Mouse (Mus musculus): ENCODE results near the gene Zdhhc18. TPM values are rescaled to one million over a fixed set of nuclear protein-coding genes. Genes with fewer than 3 reads are reported as not detected.

Gene Zdhhc18
- polyA plus RNA-seq, 1 experiment from 2014 or later, result 15.6 TPM

GRCm38 (mm10) chr4:133598616-133599015 is 51.3 kb downstream of the Zdhhc18 start:
- H3K4me3 ChIP-seq (ENCODE audit: inconsistent target), result no peak overlapping the region
- H3K79me2 ChIP-seq (ENCODE audit: inconsistent target), result no peaks in the 10 kb centered on the region
- H3K36me3 ChIP-seq (ENCODE audit: inconsistent target), result peaks cover 4% of the 10 kb centered on the region; the same call in 1 of the 2 replicates
- WGBS (ENCODE audit: missing documents), result 48% methylated on average over 4 of the region's 4 CpGs
- no peak overlapping the region for H3K27ac ChIP-seq

- Histone ChIP-seq H3K36me3 (ENCODE audit: inconsistent target) (peaks cover 10% of the 10 kb centered on the region; the same call in 1 of the 2 replicates), H3K79me2 (ENCODE audit: inconsistent target) (no peaks in the 10 kb centered on the region), H3K4me3 (ENCODE audit: inconsistent target) (no peak overlapping the region), H3K27ac (no peak overlapping the region)
- 77% methylated on average over 4 of the region's 6 CpGs for WGBS (ENCODE audit: missing documents)
These were observed 53.9 kb downstream of the Zdhhc18 start for GRCm38 (mm10) chr4:133596084-133596483.

GRCm38 (mm10) chr4:133595538-133595937 is 54.4 kb downstream of the Zdhhc18 start:
- peaks cover 15% of the 10 kb centered on the region; the same call in 1 of the 2 replicates for H3K36me3 ChIP-seq (ENCODE audit: inconsistent target)
- 86% methylated on average over 7 of the region's 7 CpGs for WGBS (ENCODE audit: missing documents)
- no peak overlapping the region for H3K4me3 ChIP-seq (ENCODE audit: inconsistent target)
- H3K79me2 ChIP-seq (ENCODE audit: inconsistent target), result no peaks in the 10 kb centered on the region
- H3K27ac ChIP-seq, result no peak overlapping the region

GRCm38 (mm10) chr4:133592570-133592969 is 57.4 kb downstream of the Zdhhc18 start:
- peaks cover 42% of the 10 kb centered on the region for H3K36me3 ChIP-seq (ENCODE audit: inconsistent target)
- 32% methylated on average over 7 of the region's 7 CpGs for WGBS (ENCODE audit: missing documents)
- no peak overlapping the region for H3K4me3 ChIP-seq (ENCODE audit: inconsistent target)
- no peaks in the 10 kb centered on the region; the same call in 1 of the 2 replicates for H3K79me2 ChIP-seq (ENCODE audit: inconsistent target)
- no peak overlapping the region for H3K27ac ChIP-seq

- Histone ChIP-seq H3K79me2 (ENCODE audit: inconsistent target) (peaks cover 7% of the 10 kb centered on the region; the same call in 1 of the 2 replicates), H3K36me3 (ENCODE audit: inconsistent target) (peaks cover 49% of the 10 kb centered on the region), H3K4me3 (ENCODE audit: inconsistent target) (peak within 1 kb of the TSS; percentile 54), H3K27ac (peak within 1 kb of the TSS; percentile 52)
- under 1% methylated on average over 45 of the region's 65 CpGs for WGBS (ENCODE audit: missing documents)
These were observed 65.6 kb downstream of the Zdhhc18 start, which contains the start of gene Gpn2 for GRCm38 (mm10) chr4:133584059-133584951. Gene Gpn2 (plus strand): TSS chr4:133584362.

GRCm38 (mm10) chr4:133583690-133584058 is 66.3 kb downstream of the Zdhhc18 start:
- Histone ChIP-seq H3K79me2 (ENCODE audit: inconsistent target) (peaks cover 7% of the 10 kb centered on the region; the same call in 1 of the 2 replicates), H3K4me3 (ENCODE audit: inconsistent target) (peak overlapping the region; percentile 54), H3K36me3 (ENCODE audit: inconsistent target) (peaks cover 49% of the 10 kb centered on the region), H3K27ac (peak overlapping the region; percentile 52)
- 66% methylated on average over 6 of the region's 6 CpGs for WGBS (ENCODE audit: missing documents)

- WGBS (ENCODE audit: missing documents), result 97% methylated on average over 12 of the region's 12 CpGs
These were observed 72.0 kb downstream of the Zdhhc18 start for GRCm38 (mm10) chr4:133577983-133578382.

GRCm38 (mm10) chr4:133574843-133575202 is 75.1 kb downstream of the Zdhhc18 start:
- 2% methylated on average over 34 of the region's 41 CpGs for WGBS (ENCODE audit: missing documents)
- Histone ChIP-seq H3K36me3 (ENCODE audit: inconsistent target) (peaks cover 22% of the 10 kb centered on the region), H3K4me3 (ENCODE audit: inconsistent target) (peak overlapping the region; percentile 64), H3K79me2 (ENCODE audit: inconsistent target) (peaks cover 35% of the 10 kb centered on the region), H3K27ac (peak overlapping the region; percentile 22)

More at GRCm38 (mm10) chr4:133577983-133578382, 72.0 kb downstream of the Zdhhc18 start:
- Histone ChIP-seq H3K4me3 (ENCODE audit: inconsistent target) (no peak overlapping the region), H3K27ac (no peak overlapping the region), H3K36me3 (ENCODE audit: inconsistent target) (peaks cover 52% of the 10 kb centered on the region), H3K79me2 (ENCODE audit: inconsistent target) (peaks cover 35% of the 10 kb centered on the region)

GRCm38 (mm10) chr4:133574070-133574842 is 75.7 kb downstream of the Zdhhc18 start, which contains the start of gene Gpatch3:
Gene Gpatch3 (plus strand): TSS chr4:133574745.
- WGBS (ENCODE audit: missing documents), result 8% methylated on average over 44 of the region's 44 CpGs
- Histone ChIP-seq H3K4me3 (ENCODE audit: inconsistent target) (peak within 1 kb of the TSS; percentile 64), H3K36me3 (ENCODE audit: inconsistent target) (peaks cover 17% of the 10 kb centered on the region), H3K79me2 (ENCODE audit: inconsistent target) (peaks cover 35% of the 10 kb centered on the region), H3K27ac (peak within 1 kb of the TSS; percentile 22)

- 57% methylated on average over 10 of the region's 10 CpGs for WGBS (ENCODE audit: missing documents)
- H3K4me3 ChIP-seq (ENCODE audit: inconsistent target), result no peak overlapping the region
- no peak overlapping the region for H3K27ac ChIP-seq
These were observed 79.9 kb downstream of the Zdhhc18 start for GRCm38 (mm10) chr4:133570066-133570466.

GRCm38 (mm10) chr4:133569291-133570065 is 80.5 kb downstream of the Zdhhc18 start:
- Histone ChIP-seq H3K79me2 (ENCODE audit: inconsistent target) (no peaks in the 10 kb centered on the region), H3K27ac (no peak overlapping the region), H3K36me3 (ENCODE audit: inconsistent target) (no peaks in the 10 kb centered on the region), H3K4me3 (ENCODE audit: inconsistent target) (no peak overlapping the region)
- 92% methylated on average over 10 of the region's 10 CpGs for WGBS (ENCODE audit: missing documents)

More at GRCm38 (mm10) chr4:133570066-133570466, 79.9 kb downstream of the Zdhhc18 start:
- Histone ChIP-seq H3K79me2 (ENCODE audit: inconsistent target) (peaks cover 2% of the 10 kb centered on the region), H3K36me3 (ENCODE audit: inconsistent target) (no peaks in the 10 kb centered on the region)

- no peaks in the 10 kb centered on the region for H3K36me3 ChIP-seq (ENCODE audit: inconsistent target)
- H3K79me2 ChIP-seq (ENCODE audit: inconsistent target), result no peaks in the 10 kb centered on the region
- H3K27ac ChIP-seq, result no peak overlapping the region
- 56% methylated on average over 8 of the region's 8 CpGs for WGBS (ENCODE audit: missing documents)
- no peak overlapping the region for H3K4me3 ChIP-seq (ENCODE audit: inconsistent target)
These were observed 82.7 kb downstream of the Zdhhc18 start for GRCm38 (mm10) chr4:133567251-133567650.

- Histone ChIP-seq H3K4me3 (ENCODE audit: inconsistent target) (no peak overlapping the region), H3K79me2 (ENCODE audit: inconsistent target) (no peaks in the 10 kb centered on the region), H3K36me3 (ENCODE audit: inconsistent target) (no peaks in the 10 kb centered on the region), H3K27ac (no peak overlapping the region)
- WGBS (ENCODE audit: missing documents), result 24% methylated on average over 11 of the region's 11 CpGs
These were observed 86.8 kb downstream of the Zdhhc18 start for GRCm38 (mm10) chr4:133563123-133563571.

- H3K36me3 ChIP-seq (ENCODE audit: inconsistent target), result no peaks in the 10 kb centered on the region
- WGBS (ENCODE audit: missing documents), result 96% methylated on average over 4 of the region's 4 CpGs
- H3K79me2 ChIP-seq (ENCODE audit: inconsistent target), result no peaks in the 10 kb centered on the region
- no peak overlapping the region for H3K4me3 ChIP-seq (ENCODE audit: inconsistent target)
- H3K27ac ChIP-seq, result no peak overlapping the region
These were observed 88.3 kb downstream of the Zdhhc18 start for GRCm38 (mm10) chr4:133561622-133562021.

All from macrophage (primary cell).